Mouse (Mus musculus) stomach, embryonic 14.5 days (tissue): ENCODE results near the gene Gm28308. TPM values are rescaled to one million over a fixed set of nuclear protein-coding genes. Genes with fewer than 3 reads are reported as not detected.
A peak's percentile ranks its signal among the peaks of the same experiment; 100 is the strongest.

Experiments
- ATAC-seq: fragments of 200-750 bp; cut with Nextera tagmentation; 2 replicates; pipeline ENCODE4 v1.8.0; 2017; ENCODE audit warnings: low read depth, moderate TSS enrichment; ENCODE audit not compliant: insufficient number of reproducible peaks, insufficient read depth, low FRiP score
- H3K27ac ChIP-seq: fragments of 300-500 bp; sonication (generic); 2 replicates; pipeline ENCODE4 v1.5.1; 2014; ENCODE audit warnings: mild to moderate bottlenecking, low read length, moderate library complexity, mixed read lengths
- H3K27me3 ChIP-seq: fragments of 300-500 bp; sonication (generic); 2 replicates; pipeline ENCODE4 v1.6.1; 2014; ENCODE audit warnings: low read length, control low read depth, mixed read lengths; ENCODE audit not compliant: control insufficient read depth, insufficient read depth
- H3K36me3 ChIP-seq: fragments of 300-500 bp; sonication (generic); 2 replicates; pipeline ENCODE4 v1.6.1; 2014; ENCODE audit warnings: mild to moderate bottlenecking, control low read depth, low read length, moderate library complexity, mixed read lengths; ENCODE audit not compliant: control insufficient read depth, insufficient read depth
- H3K4me1 ChIP-seq: fragments of 300-500 bp; sonication (generic); 2 replicates; pipeline ENCODE4 v1.6.1; 2014; ENCODE audit warnings: low read length, control low read depth, mixed read lengths; ENCODE audit not compliant: control insufficient read depth, insufficient read depth
- H3K4me2 ChIP-seq: fragments of 300-500 bp; sonication (generic); replicated peaks from 2 replicates; pipeline ENCODE4 v1.6.1; 2014; ENCODE audit warnings: low read depth, low read length, control low read depth
- H3K4me3 ChIP-seq: fragments of 300-500 bp; sonication (generic); 2 replicates; pipeline ENCODE4 v1.5.1; 2014; ENCODE audit warnings: low read depth, low read length, control low read depth
- H3K9ac ChIP-seq: fragments of 300-500 bp; sonication (generic); replicated peaks from 2 replicates; pipeline ENCODE4 v1.6.1; 2014; ENCODE audit warnings: low read depth, mild to moderate bottlenecking, control low read depth, low read length, moderate library complexity, mixed read lengths
- H3K9me3 ChIP-seq: fragments of 300-500 bp; sonication (generic); 2 replicates; pipeline ENCODE4 v1.6.1; 2016; ENCODE audit warnings: low read depth, low read length, control low read depth; ENCODE audit not compliant: control insufficient read depth
- WGBS: fragments of 180-500 bp; shearing (Covaris S2); extraction: QIAGEN DNeasy Blood & Tissue Kit; methylation state at CpG from one replicate; pipeline ENCODE4 v1.1.7; 2014; 5-methylcytosine and 5-hydroxymethylcytosine counted together
- polyA plus RNA-seq: library from polyadenylated mRNA; unstranded; fragments of >200 nt; fragmentation: Nextera tagmentation; extraction: Ambion mirVana; gene quantifications from 2 replicates; pipeline ENCODE4 v1.2.1, GENCODE M21; 2014

The Gm28308 gene
- polyA plus RNA-seq, 1 experiment from 2014 or later, result not detected

DNA sequence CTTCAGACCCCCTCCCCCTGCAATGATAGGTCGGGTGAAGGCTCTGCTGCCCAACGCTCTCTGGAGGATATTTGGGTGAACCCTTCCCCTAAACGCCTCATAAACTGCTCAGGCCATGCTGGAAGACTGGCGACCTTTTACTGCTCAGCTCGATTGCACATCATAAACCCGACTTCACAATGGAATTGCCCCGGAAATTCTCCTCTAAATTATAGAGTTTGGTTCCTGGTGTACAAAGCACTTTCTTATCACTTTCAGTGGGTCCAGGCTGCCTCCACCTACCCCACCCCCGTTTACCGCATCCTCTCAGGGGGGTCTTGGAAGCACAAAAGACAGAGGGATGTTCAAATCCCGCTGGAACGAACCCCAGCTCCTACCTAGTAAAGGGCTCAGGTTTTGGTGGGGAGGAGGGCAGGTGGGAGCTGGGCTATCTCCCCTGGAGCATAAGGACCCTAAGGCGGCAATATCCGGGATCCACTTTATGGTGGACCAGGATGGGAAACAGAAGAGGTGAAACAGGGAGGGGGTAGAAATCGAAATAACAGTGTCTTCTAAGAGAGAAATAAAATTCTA, 5.6 kb upstream of the Gm28308 start:
- Histone ChIP-seq H3K36me3 (no peaks in the 10 kb centered on the region), H3K4me2 (peak overlapping the region; percentile 44; the same call in 1 of the 2 replicates), H3K27ac (no peak overlapping the region), H3K27me3 (peaks cover 67% of the 10 kb centered on the region), H3K4me1 (0 out of 2 replicates have a peak, but pooled peaks cover 4% of the 10 kb centered on the region), H3K4me3 (no peak overlapping the region), H3K9me3 (no peaks in the 10 kb centered on the region), H3K9ac (no peak overlapping the region)
- ATAC-seq, result no peak
- 17% methylated on average over 14 of the region's 14 CpGs for WGBS

DNA sequence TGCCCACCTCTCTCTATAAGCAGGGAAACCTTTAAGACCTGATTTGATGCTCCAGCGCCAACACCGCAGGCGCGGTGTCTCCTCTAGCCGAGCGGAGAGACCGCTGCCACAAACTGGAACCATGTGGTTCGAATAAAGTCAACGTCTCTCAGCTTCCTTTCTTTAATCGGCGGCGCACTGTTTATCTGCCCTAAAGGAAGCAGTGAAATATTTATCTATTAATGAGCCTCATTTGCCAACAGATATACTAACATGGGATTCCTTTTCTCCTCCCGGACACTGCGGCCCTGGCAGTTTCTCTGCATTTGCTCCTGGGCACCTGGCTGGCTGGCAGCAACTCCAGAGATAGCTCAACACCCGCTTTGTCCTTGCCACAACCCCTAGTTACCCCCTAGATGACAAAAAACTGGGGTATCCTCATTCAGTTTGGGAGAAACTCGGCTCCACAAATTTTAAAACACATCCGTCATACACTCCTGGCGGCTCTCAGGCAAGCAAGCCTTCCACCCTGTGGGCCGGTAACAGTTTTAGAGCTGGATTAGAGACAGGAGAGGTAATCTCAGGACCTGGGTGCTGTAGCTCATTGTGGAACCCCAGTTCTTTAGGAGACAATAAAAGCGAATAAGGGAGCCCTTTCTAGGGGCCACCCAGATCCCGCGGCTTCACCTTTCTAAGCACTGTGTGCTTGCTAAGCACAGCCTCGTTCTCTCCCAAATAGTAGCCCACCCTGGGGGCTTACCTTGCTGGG, 4.9 kb upstream of the Gm28308 start:
- 9% methylated on average over 23 of the region's 23 CpGs for WGBS
- Histone ChIP-seq H3K4me2 (peak overlapping the region; percentile 44), H3K9ac (peak overlapping the region; percentile 41; the same call in 1 of the 2 replicates), H3K36me3 (no peaks in the 10 kb centered on the region), H3K27me3 (peaks cover 62% of the 10 kb centered on the region), H3K4me1 (0 out of 2 replicates have a peak, but pooled peaks cover 4% of the 10 kb centered on the region), H3K27ac (peak overlapping the region; percentile 10; the same call in 1 of the 2 replicates), H3K4me3 (peak overlapping the region; percentile 41), H3K9me3 (no peaks in the 10 kb centered on the region)
- no peak for ATAC-seq

DNA sequence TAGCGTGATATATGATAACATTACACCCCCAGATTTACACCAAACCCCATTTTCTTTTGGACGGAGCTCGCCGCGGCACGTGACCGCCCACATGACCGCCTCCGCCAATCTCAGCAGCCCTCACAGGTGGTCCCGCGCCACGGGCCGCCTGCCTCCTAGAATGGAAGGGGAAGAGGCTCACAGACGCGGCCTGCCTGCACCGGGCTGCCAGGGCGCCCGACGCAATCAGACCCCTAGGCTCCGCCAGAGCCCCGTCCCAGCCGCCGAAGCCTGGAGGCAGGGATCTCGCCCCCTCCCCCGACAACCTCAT, 4.3 kb upstream of the Gm28308 start:
- Histone ChIP-seq H3K4me3 (peak overlapping the region; percentile 41), H3K36me3 (no peaks in the 10 kb centered on the region), H3K4me2 (peak overlapping the region; percentile 44), H3K27me3 (peaks cover 59% of the 10 kb centered on the region), H3K9me3 (no peaks in the 10 kb centered on the region), H3K9ac (peak overlapping the region; percentile 41), H3K27ac (peak overlapping the region; percentile 44; the same call in 1 of the 2 replicates), H3K4me1 (0 out of 2 replicates have a peak, but pooled peaks cover 4% of the 10 kb centered on the region)
- peak; percentile 71; the same call in 1 of the 2 replicates for ATAC-seq
- under 1% methylated on average over 25 of the region's 25 CpGs for WGBS

DNA sequence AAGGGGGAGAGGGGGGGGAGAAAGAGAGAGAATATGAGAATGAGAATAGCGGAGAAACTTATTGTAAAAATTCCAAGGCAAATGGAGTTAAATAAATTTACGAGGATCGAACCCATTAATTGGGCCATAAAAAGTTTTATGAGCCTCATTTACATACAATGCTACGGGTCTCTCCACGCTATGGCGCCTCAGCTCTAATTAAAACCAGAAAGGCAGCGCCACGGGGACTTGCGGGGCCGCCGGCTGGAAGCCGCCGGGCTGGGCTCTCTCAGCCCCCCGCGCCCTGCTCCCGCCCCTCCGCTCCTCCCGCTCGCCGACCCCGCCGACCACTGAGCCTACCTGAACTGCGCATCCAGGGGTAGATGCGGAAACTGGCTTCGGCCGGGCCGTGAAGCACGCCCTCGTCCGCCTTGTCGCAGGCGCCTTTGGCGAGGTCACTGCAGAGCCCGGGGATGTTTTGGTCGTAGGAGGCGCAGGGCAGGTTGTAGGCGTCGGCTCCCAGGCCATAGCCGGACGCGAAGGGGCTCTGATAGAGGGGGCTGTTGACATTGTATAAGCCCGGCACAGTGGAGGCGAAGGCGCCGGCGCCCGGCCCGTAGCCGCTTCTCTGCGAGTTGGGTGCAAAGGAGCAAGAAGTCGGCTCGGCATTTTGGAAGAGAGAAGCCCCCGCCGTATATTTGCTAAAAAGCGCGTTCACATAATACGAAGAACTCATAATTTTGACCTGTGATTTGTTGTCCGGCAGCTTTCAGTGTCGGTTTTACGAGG, 3.7 kb upstream of the Gm28308 start:
- Histone ChIP-seq H3K4me1 (0 out of 2 replicates have a peak, but pooled peaks cover 4% of the 10 kb centered on the region), H3K4me2 (peak overlapping the region; percentile 44), H3K27ac (peak overlapping the region; percentile 44; the same call in 1 of the 2 replicates), H3K27me3 (peaks cover 55% of the 10 kb centered on the region), H3K36me3 (no peaks in the 10 kb centered on the region), H3K9me3 (no peaks in the 10 kb centered on the region), H3K4me3 (peak overlapping the region; percentile 41), H3K9ac (peak overlapping the region; percentile 31)
- 2% methylated on average over 60 of the region's 60 CpGs for WGBS
- no peak for ATAC-seq

DNA sequence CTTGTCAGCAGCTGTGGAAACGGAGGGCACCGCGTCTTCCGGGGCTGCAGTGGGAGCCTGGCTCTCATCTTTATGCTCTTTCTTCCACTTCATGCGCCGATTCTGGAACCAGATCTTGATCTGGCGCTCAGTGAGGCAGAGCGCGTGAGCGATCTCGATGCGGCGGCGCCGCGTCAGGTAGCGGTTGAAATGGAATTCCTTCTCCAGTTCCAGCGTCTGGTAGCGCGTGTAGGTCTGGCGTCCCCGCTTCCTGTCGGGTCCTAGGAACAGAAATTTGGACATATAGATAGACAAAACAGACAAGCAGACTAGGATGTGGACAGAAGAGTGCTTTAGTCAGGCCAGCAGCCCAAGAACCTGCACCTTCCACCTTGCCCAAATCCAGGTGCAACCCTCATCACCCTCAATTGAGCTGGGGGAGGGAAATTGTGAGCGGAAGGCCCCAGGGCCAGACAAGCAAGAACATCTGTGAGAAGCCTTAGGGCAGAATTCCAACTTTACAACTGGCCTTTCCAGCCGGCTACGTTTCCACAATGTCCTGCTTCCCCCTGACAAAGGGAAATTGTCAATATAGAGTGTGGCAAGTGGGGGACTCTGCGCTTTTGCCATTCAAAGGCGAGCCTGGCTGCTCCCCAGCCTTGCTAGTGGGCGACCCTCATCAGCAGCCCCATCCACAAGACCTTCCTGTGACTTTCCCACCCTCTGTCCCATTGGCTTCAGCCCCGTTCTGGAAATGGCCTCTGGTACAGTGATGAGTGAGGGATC, 2.8 kb upstream of the Gm28308 start:
- no peaks in the 10 kb centered on the region for H3K36me3 ChIP-seq
- peak overlapping the region; percentile 26 for H3K9ac ChIP-seq
- ATAC-seq, result no peak
- H3K27me3 ChIP-seq, result peaks cover 59% of the 10 kb centered on the region
- peak overlapping the region; percentile 41 for H3K4me3 ChIP-seq
- 4% methylated on average over 30 of the region's 30 CpGs for WGBS
- peak overlapping the region; percentile 44 for H3K4me2 ChIP-seq
- H3K27ac ChIP-seq, result peak overlapping the region; percentile 6; the same call in 1 of the 2 replicates
- 0 out of 2 replicates have a peak, but pooled peaks cover 4% of the 10 kb centered on the region for H3K4me1 ChIP-seq
- no peaks in the 10 kb centered on the region for H3K9me3 ChIP-seq

DNA sequence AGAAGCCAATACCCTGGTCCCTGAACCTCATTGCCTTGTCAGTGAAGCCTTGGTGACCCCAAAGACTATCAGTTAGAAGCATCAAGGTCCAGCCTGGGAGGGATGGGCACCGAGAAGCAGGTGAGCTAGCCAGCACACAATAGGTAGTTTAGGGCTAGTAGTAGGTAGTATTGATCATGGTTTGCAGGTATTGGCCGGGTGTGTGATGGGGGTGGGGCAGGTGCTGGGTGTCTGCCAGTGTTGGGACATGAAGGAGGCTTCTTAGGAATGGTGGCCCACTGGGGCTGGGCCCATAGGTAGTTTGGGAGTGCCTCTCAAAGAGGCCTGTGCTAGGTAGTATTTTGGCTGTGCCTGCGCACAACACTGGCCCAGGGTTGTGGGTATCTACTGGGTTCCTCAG, 1.9 kb upstream of the Gm28308 start:
- no peak overlapping the region for H3K4me3 ChIP-seq
- 31% methylated on average over 3 of the region's 3 CpGs for WGBS
- peaks cover 54% of the 10 kb centered on the region for H3K27me3 ChIP-seq
- peak overlapping the region; percentile 44; the same call in 1 of the 2 replicates for H3K4me2 ChIP-seq
- no peaks in the 10 kb centered on the region for H3K36me3 ChIP-seq
- H3K9me3 ChIP-seq, result no peaks in the 10 kb centered on the region
- H3K4me1 ChIP-seq, result 0 out of 2 replicates have a peak, but pooled peaks cover 4% of the 10 kb centered on the region
- no peak overlapping the region for H3K27ac ChIP-seq
- no peak for ATAC-seq
- no peak overlapping the region for H3K9ac ChIP-seq

DNA sequence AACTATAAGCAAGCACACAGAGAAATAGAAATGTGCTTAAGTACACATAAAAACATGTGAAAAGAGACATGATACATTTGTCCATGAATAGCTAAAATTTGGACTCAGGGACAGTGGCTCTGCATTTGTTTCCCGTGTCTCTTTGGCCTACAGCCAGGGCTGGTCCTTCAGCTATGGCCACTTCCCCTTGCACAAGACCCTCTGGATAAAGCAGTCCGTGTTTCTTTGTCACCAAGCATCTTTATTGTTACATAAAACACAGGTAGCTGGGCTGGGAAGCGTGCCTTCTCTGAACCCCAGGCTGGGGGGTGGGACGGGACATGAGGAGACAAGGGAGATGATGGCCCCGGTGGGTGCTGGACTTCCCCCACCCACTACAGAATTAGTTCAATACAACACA, 1.1 kb upstream of the Gm28308 start:
- no peak overlapping the region for H3K9ac ChIP-seq
- H3K36me3 ChIP-seq, result no peaks in the 10 kb centered on the region
- no peaks in the 10 kb centered on the region for H3K9me3 ChIP-seq
- peak overlapping the region; percentile 35; the same call in 1 of the 2 replicates for H3K4me2 ChIP-seq
- 21% methylated on average over 5 of the region's 5 CpGs for WGBS
- no peak overlapping the region for H3K4me3 ChIP-seq
- no peak overlapping the region for H3K27ac ChIP-seq
- peaks cover 51% of the 10 kb centered on the region for H3K27me3 ChIP-seq
- H3K4me1 ChIP-seq, result 0 out of 2 replicates have a peak, but pooled peaks cover 4% of the 10 kb centered on the region
- ATAC-seq, result no peak
